Mouse (Mus musculus) heart, embryonic 12.5 days (tissue): ENCODE results near the gene Rflna. TPM values are rescaled to one million over a fixed set of nuclear protein-coding genes. Genes with fewer than 3 reads are reported as not detected.

ENCODE experiments used
- ATAC-seq: fragments of 200-750 bp; cut with Nextera tagmentation; 2 replicates; pipeline ENCODE4 v1.8.0; 2017; ENCODE audit warnings: moderate TSS enrichment, moderate library complexity; ENCODE audit not compliant: insufficient number of reproducible peaks, low FRiP score
- H3K27ac ChIP-seq: fragments of 300-500 bp; sonication (generic); 2 replicates; pipeline ENCODE4 v1.5.1; 2016; ENCODE audit warnings: mild to moderate bottlenecking, moderate library complexity; ENCODE audit not compliant: poor library complexity, severe bottlenecking
- H3K27me3 ChIP-seq: fragments of 300-500 bp; sonication (generic); replicated peaks from 2 replicates; pipeline ENCODE4 v1.6.1; 2016; ENCODE audit warnings: mild to moderate bottlenecking, moderate library complexity
- H3K36me3 ChIP-seq: fragments of 300-500 bp; sonication (generic); 2 replicates; pipeline ENCODE4 v1.6.1; 2016; ENCODE audit warnings: mild to moderate bottlenecking, moderate library complexity
- H3K4me1 ChIP-seq: fragments of 300-500 bp; sonication (generic); replicated peaks from 2 replicates; pipeline ENCODE4 v1.6.1; 2016; ENCODE audit warnings: mild to moderate bottlenecking
- H3K4me2 ChIP-seq: fragments of 300-500 bp; sonication (generic); 2 replicates; pipeline ENCODE4 v1.6.1; 2016; ENCODE audit warnings: mild to moderate bottlenecking, moderate library complexity
- H3K4me3 ChIP-seq: fragments of 300-500 bp; sonication (generic); 2 replicates; pipeline ENCODE4 v1.5.1; 2016; ENCODE audit warnings: mild to moderate bottlenecking
- H3K9ac ChIP-seq: fragments of 300-500 bp; sonication (generic); 2 replicates; pipeline ENCODE4 v1.6.1; 2016; ENCODE audit warnings: mild to moderate bottlenecking, moderate library complexity
- H3K9me3 ChIP-seq: fragments of 300-500 bp; sonication (generic); replicated peaks from 2 replicates; pipeline ENCODE4 v1.6.1; 2016; ENCODE audit warnings: mild to moderate bottlenecking, moderate library complexity
- WGBS: fragments of 180-500 bp; shearing (Covaris S2); methylation state at CpG from one replicate; pipeline ENCODE4 v1.1.7; 2016; 5-methylcytosine and 5-hydroxymethylcytosine counted together
- polyA plus RNA-seq: library from polyadenylated mRNA; unstranded; fragments of >200 nt; fragmentation: Nextera tagmentation; extraction: Ambion mirVana; gene quantifications from 2 replicates; pipeline ENCODE4 v1.2.1, GENCODE M21; 2016

Gene Rflna
- polyA plus RNA-seq, 1 experiment from 2014 or later = 1.2 TPM

- Histone ChIP-seq H3K9ac (no peak overlapping the region), H3K4me1 (peaks cover 89% of the 10 kb centered on the region), H3K36me3 (peaks cover 53% of the 10 kb centered on the region), H3K4me2 (no peak overlapping the region), H3K9me3 (no peaks in the 10 kb centered on the region), H3K4me3 (no peak overlapping the region), H3K27me3 (no peaks in the 10 kb centered on the region), H3K27ac (peak overlapping the region; percentile 46)
- 55% methylated on average over 23 of the region's 23 CpGs for WGBS
- peak; percentile 49 for ATAC-seq
Measured at GRCm38 (mm10) chr5:125052603-125053488, 49.8 kb downstream of the Rflna start.

- Histone ChIP-seq H3K36me3 (peaks cover 45% of the 10 kb centered on the region), H3K27ac (no peak overlapping the region), H3K9me3 (no peaks in the 10 kb centered on the region), H3K4me2 (no peak overlapping the region), H3K4me1 (peaks cover 97% of the 10 kb centered on the region), H3K27me3 (no peaks in the 10 kb centered on the region), H3K4me3 (no peak overlapping the region), H3K9ac (no peak overlapping the region)
- 43% methylated on average over 7 of the region's 7 CpGs for WGBS
- ATAC-seq = no peak
Measured at GRCm38 (mm10) chr5:125053661-125054060, 50.6 kb downstream of the Rflna start.

- 0 out of 2 replicates have a peak overlapping the region, but pooled peaks have one; percentile 80 for H3K4me2 ChIP-seq
- peaks cover 99% of the 10 kb centered on the region for H3K4me1 ChIP-seq
- WGBS = 71% methylated on average over 8 of the region's 8 CpGs
- no peak overlapping the region for H3K4me3 ChIP-seq
- no peaks in the 10 kb centered on the region for H3K9me3 ChIP-seq
- H3K27ac ChIP-seq = no peak overlapping the region
- peaks cover 23% of the 10 kb centered on the region for H3K36me3 ChIP-seq
- ATAC-seq = no peak
- H3K27me3 ChIP-seq = no peaks in the 10 kb centered on the region
- H3K9ac ChIP-seq = 0 out of 2 replicates have a peak overlapping the region, but pooled peaks have one; percentile 3
Measured at GRCm38 (mm10) chr5:125055901-125056300, 52.9 kb downstream of the Rflna start.

- ATAC-seq = no peak
- Histone ChIP-seq H3K36me3 (peaks cover 19% of the 10 kb centered on the region), H3K27me3 (no peaks in the 10 kb centered on the region), H3K4me1 (peaks cover 99% of the 10 kb centered on the region), H3K9me3 (no peaks in the 10 kb centered on the region), H3K27ac (0 out of 2 replicates have a peak overlapping the region, but pooled peaks have one; percentile 18), H3K4me2 (peak overlapping the region; percentile 80; the same call in 1 of the 2 replicates), H3K9ac (0 out of 2 replicates have a peak overlapping the region, but pooled peaks have one; percentile 3), H3K4me3 (no peak overlapping the region)
- WGBS = 45% methylated on average over 6 of the region's 6 CpGs
Measured at GRCm38 (mm10) chr5:125056331-125056695, 53.3 kb downstream of the Rflna start.

- ATAC-seq = no peak
- Histone ChIP-seq H3K27me3 (no peaks in the 10 kb centered on the region), H3K4me3 (peak overlapping the region; percentile 40), H3K9me3 (no peaks in the 10 kb centered on the region), H3K4me2 (peak overlapping the region; percentile 80), H3K4me1 (peaks cover 99% of the 10 kb centered on the region), H3K27ac (0 out of 2 replicates have a peak overlapping the region, but pooled peaks have one; percentile 18), H3K9ac (peak overlapping the region; percentile 72; the same call in 1 of the 2 replicates), H3K36me3 (peaks cover 22% of the 10 kb centered on the region)
- 14% methylated on average over 19 of the region's 19 CpGs for WGBS
Measured at GRCm38 (mm10) chr5:125056696-125057554, 53.9 kb downstream of the Rflna start.

GRCm38 (mm10) chr5:125057555-125058266, 54.7 kb downstream of the Rflna start:
- Histone ChIP-seq H3K27me3 (no peaks in the 10 kb centered on the region), H3K4me1 (peaks cover 97% of the 10 kb centered on the region), H3K9ac (peak overlapping the region; percentile 72), H3K27ac (peak overlapping the region; percentile 29; the same call in 1 of the 2 replicates), H3K9me3 (no peaks in the 10 kb centered on the region), H3K36me3 (peaks cover 24% of the 10 kb centered on the region), H3K4me2 (peak overlapping the region; percentile 80), H3K4me3 (peak overlapping the region; percentile 40)
- WGBS = 13% methylated on average over 29 of the region's 29 CpGs
- 0 out of 2 replicates have a peak, but pooled peaks have one; percentile 2 for ATAC-seq

GRCm38 (mm10) chr5:125058267-125058668, 55.2 kb downstream of the Rflna start:
- ATAC-seq = 0 out of 2 replicates have a peak, but pooled peaks have one; percentile 7
- peak overlapping the region; percentile 40 for H3K4me3 ChIP-seq
- H3K4me2 ChIP-seq = peak overlapping the region; percentile 80
- WGBS = 2% methylated on average over 29 of the region's 29 CpGs
- H3K9ac ChIP-seq = peak overlapping the region; percentile 72
- H3K27me3 ChIP-seq = no peaks in the 10 kb centered on the region
- peaks cover 26% of the 10 kb centered on the region for H3K36me3 ChIP-seq
- H3K4me1 ChIP-seq = peaks cover 97% of the 10 kb centered on the region
- H3K9me3 ChIP-seq = no peaks in the 10 kb centered on the region
- H3K27ac ChIP-seq = peak overlapping the region; percentile 29; the same call in 1 of the 2 replicates

Other genes with a start within 250 kb of the Rflna start
- 4.4 and 5.1 TPM in 2 replicates for gene Ccdc92, start 140.8 kb upstream of the Rflna start, polyA plus RNA-seq
- 55.4 and 62.2 TPM in 2 replicates for gene Zfp664, start 140.5 kb upstream of the Rflna start, polyA plus RNA-seq
- gene Ncor2, start 176.0 kb downstream of the Rflna start, polyA plus RNA-seq = 17.0 and 18.6 TPM in 2 replicates